In the genomic region with DNA sequence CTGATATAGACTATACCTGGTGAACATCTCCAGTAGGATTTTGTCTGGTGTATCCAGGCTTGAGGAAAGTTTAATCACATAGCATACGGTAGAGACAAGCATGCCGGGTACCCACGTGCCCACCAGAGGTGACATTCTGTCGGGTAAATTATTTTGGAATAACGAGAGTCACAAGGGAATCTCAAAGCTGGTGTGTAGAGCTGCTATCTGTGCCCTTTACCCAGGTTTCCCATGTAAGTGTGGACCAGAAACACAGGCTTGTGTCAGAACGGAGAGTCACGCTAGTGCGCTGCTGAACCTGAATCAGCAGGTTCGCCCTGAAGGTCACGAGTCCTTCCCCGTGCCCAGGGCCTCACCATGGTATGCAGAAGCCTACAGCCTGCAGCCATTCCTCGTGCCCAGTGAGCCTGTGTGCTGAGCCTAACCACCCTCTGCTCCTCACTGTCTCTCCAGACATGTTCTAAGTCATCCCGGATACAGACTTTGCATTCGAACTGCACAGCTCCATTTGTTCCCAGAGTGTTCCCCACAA, we compare ENCODE assay signal across 16 mouse cellular contexts. TPM values are rescaled to one million over a fixed set of nuclear protein-coding genes. Genes with fewer than 3 reads are reported as not detected.
DNase-seq lines count a peak whose midpoint lies in the region; ATAC-seq and TF ChIP-seq lines count a peak whose summit lies in the region.
"Had no signal": no experiment of that assay in that cellular context is flagged by ENCODE, and none has a peak within 500 bp of the region (broad histone marks: within the 10 kb centered on the region; RNA-seq: fewer than 3 reads in every experiment).

No protein-coding gene starts in this region.

- 70% methylated on average over 14 of the region's 14 CpGs for WGBS in limb, embryonic 12.5 days
- WGBS in midbrain, embryonic 11.5 days, result 85% methylated on average over 14 of the region's 14 CpGs
- WGBS in cerebellum, adult 2 months, result 83% methylated on average over 14 of the region's 14 CpGs

- TF ChIP-seq POLR2A in cerebellum, adult 2 months (IDR thresholded peaks at IDR 0.05; ENCODE audit: borderline replicate concordance, insufficient read depth, low read length), result no peak

- H3K27ac ChIP-seq in limb, embryonic 12.5 days, result 0 out of 2 replicates have a peak overlapping the region, but pooled peaks have one; percentile 23
- H3K27ac ChIP-seq in midbrain, embryonic 11.5 days (ENCODE audit: low read depth, low read length), result no peak overlapping the region
- no peak overlapping the region for H3K27ac ChIP-seq in cerebellum, adult 2 months (ENCODE audit: insufficient read depth, low read length)
- H3K27ac ChIP-seq: left cerebral cortex, adult 2 months had no signal

- peaks cover 13% of the 10 kb centered on the region for H3K4me1 ChIP-seq in megakaryocyte, embryonic 14.5 days
- peaks cover 98% of the 10 kb centered on the region for H3K4me1 ChIP-seq in limb, embryonic 12.5 days (replicated peaks)
- peaks cover 18% of the 10 kb centered on the region for H3K4me1 ChIP-seq in midbrain, embryonic 11.5 days (ENCODE audit: control insufficient read depth, insufficient read depth, low read length)
- no peaks in the 10 kb centered on the region for H3K4me1 ChIP-seq in cerebellum, adult 2 months (ENCODE audit: control insufficient read depth, insufficient read depth, low read length)

- H3K36me3 ChIP-seq in megakaryocyte, embryonic 14.5 days (replicated peaks; ENCODE audit: low read length), result no peaks in the 10 kb centered on the region
- H3K36me3 ChIP-seq in limb, embryonic 12.5 days, result peaks cover 12% of the 10 kb centered on the region; the same call in 1 of the 2 replicates
- no peaks in the 10 kb centered on the region for H3K36me3 ChIP-seq in midbrain, embryonic 11.5 days (ENCODE audit: control insufficient read depth, insufficient read depth, low read length)

- H3K27me3 ChIP-seq in megakaryocyte, embryonic 14.5 days (replicated peaks), result peaks cover 75% of the 10 kb centered on the region
- H3K27me3 ChIP-seq in limb, embryonic 12.5 days, result 0 out of 2 replicates have a peak, but pooled peaks cover 3% of the 10 kb centered on the region
- H3K27me3 ChIP-seq in midbrain, embryonic 11.5 days (ENCODE audit: control insufficient read depth, insufficient read depth, low read length), result peaks cover 12% of the 10 kb centered on the region
- H3K27me3 ChIP-seq in cerebellum, adult 2 months (ENCODE audit: control insufficient read depth, insufficient read depth, low read length), result peaks cover 3% of the 10 kb centered on the region; the same call in 1 of the 2 replicates

- H3K9ac ChIP-seq in limb, embryonic 12.5 days (replicated peaks), result no peak overlapping the region
- no peak overlapping the region for H3K9ac ChIP-seq in midbrain, embryonic 11.5 days (ENCODE audit: low read length)

- H3K4me2 ChIP-seq in limb, embryonic 12.5 days, result peak overlapping the region; percentile 2
- H3K4me2 ChIP-seq in midbrain, embryonic 11.5 days, result no peak overlapping the region

- TF ChIP-seq CTCF in cerebellum, adult 2 months (IDR thresholded peaks at IDR 0.05; ENCODE audit: borderline replicate concordance, insufficient read depth, low read depth, low read length), result no peak

- H3K9me3 ChIP-seq in megakaryocyte, embryonic 14.5 days, result peaks cover 4% of the 10 kb centered on the region; the same call in 1 of the 2 replicates
- H3K9me3 ChIP-seq in limb, embryonic 12.5 days, result no peaks in the 10 kb centered on the region
- H3K9me3 ChIP-seq in midbrain, embryonic 11.5 days (ENCODE audit: control insufficient read depth, low read length), result no peaks in the 10 kb centered on the region

- no peak for ATAC-seq in megakaryocyte, adult 5-6 weeks (ENCODE audit: poor library complexity, severe bottlenecking)
- ATAC-seq in limb, embryonic 12.5 days (ENCODE audit: insufficient number of reproducible peaks, insufficient read depth, low FRiP score, low TSS enrichment, low read depth), result no peak
- no peak for ATAC-seq in midbrain, embryonic 11.5 days (ENCODE audit: low FRiP score)
- ATAC-seq: inflammation-experienced regulatory T-cells, adult 6 months had no signal

- DNase-seq in adrenal gland, postnatal 14 days, result peak; percentile 56
- DNase-seq in adrenal gland, adult 8-10 months, result no peak
- peak; percentile 80 for DNase-seq in kidney, adult 9 months
- DNase-seq in midbrain, embryonic 11.5 days (ENCODE audit: low spot score, missing footprints), result no peak
- DNase-seq in cerebellum, adult 2 months, result no peak
- DNase-seq: cerebellum, adult 18-20 months; embryo, embryonic 11 days; lung, postnatal 10 days; midbrain, embryonic 14.5 days had no signal

- peak overlapping the region; percentile 14 for H3K4me3 ChIP-seq in megakaryocyte, embryonic 14.5 days (replicated peaks)
- no peak overlapping the region for H3K4me3 ChIP-seq in limb, embryonic 12.5 days (replicated peaks)
- H3K4me3 ChIP-seq in midbrain, embryonic 11.5 days (ENCODE audit: low read depth, low read length), result no peak overlapping the region
- no peak overlapping the region for H3K4me3 ChIP-seq in cerebellum, adult 2 months (replicated peaks; ENCODE audit: insufficient read depth, low read depth, low read length)
- H3K4me3 ChIP-seq: left cerebral cortex, adult 2 months had no signal

RNA-seq across cellular contexts. Expression of a gene that starts 10.2 kb away (rescaled TPM):
- total RNA-seq in adrenal gland, postnatal 14 days (2021), result 15.2 and 15.9 TPM in 2 replicates
- 100 to 1,000 TPM in 2 of 4 experiments, 10 to 100 TPM in 2; 39.9 to 107 (median 72.1) TPM for total RNA-seq in adrenal gland, adult 8-10 months (2022)
- not detected in 2 replicates for polyA plus RNA-seq in megakaryocyte, embryonic 14.5 days (2012; ENCODE audit: insufficient read depth, low replicate concordance)
- total RNA-seq in megakaryocyte, adult 5-6 weeks (2015), result 0.43 TPM in 1 of 2 replicates, not detected in the other
- 0.04 and 0.37 TPM in 2 replicates for total RNA-seq in megakaryocyte, adult 5-6 weeks (2017)
- 31.4 and 31.9 TPM in 2 replicates for polyA plus RNA-seq in limb, embryonic 12.5 days (2016; fragmentation: Nextera tagmentation; extraction: Ambion mirVana)
- polyA plus RNA-seq in midbrain, embryonic 11.5 days (2014; fragmentation: Nextera tagmentation; extraction: Ambion mirVana), result 17.3 and 20.2 TPM in 2 replicates
- 3.9 and 6.0 TPM in 2 replicates for polyA plus RNA-seq in cerebellum, adult 2 months (2012; rRNA removed)
- total RNA-seq: granulocyte monocyte progenitor cell, adult 5-6 weeks had no signal

RNA-seq across cellular contexts. Expression of a gene that starts 47.5 kb away (rescaled TPM):
- total RNA-seq in adrenal gland, postnatal 14 days (2021), result not detected in 2 replicates
- total RNA-seq in adrenal gland, adult 8-10 months (2022), result not detected
- polyA plus RNA-seq in megakaryocyte, embryonic 14.5 days (2012; ENCODE audit: insufficient read depth, low replicate concordance), result not detected in 2 replicates
- total RNA-seq in megakaryocyte, adult 5-6 weeks (2015), result 0.64 and 1.0 TPM in 2 replicates
- total RNA-seq in megakaryocyte, adult 5-6 weeks (2017), result 0.04 TPM in 1 of 2 replicates, not detected in the other
- 1.6 TPM in 2 replicates for polyA plus RNA-seq in limb, embryonic 12.5 days (2016; fragmentation: Nextera tagmentation; extraction: Ambion mirVana)
- 0.25 and 0.26 TPM in 2 replicates for polyA plus RNA-seq in midbrain, embryonic 11.5 days (2014; fragmentation: Nextera tagmentation; extraction: Ambion mirVana)
- 0.21 and 0.27 TPM in 2 replicates for polyA plus RNA-seq in cerebellum, adult 2 months (2012; rRNA removed)
- total RNA-seq: granulocyte monocyte progenitor cell, adult 5-6 weeks had no signal
- polyA plus RNA-seq: liver, adult 2 months had no signal

Comparison
In these comparisons a context has a peak if more than half of its experiments do, and no peak if none do; other contexts are left out.
1. DNase-seq: peak in adrenal gland, postnatal 14 days (single experiment) and kidney, adult 9 months (single experiment); none in adrenal gland, adult 8-10 months (single experiment), midbrain, embryonic 11.5 days (single experiment) and cerebellum, adult 2 months (0 of 2).